Mouse (Mus musculus) CH12.LX (cell line): ENCODE data around the gene Zfp786. TPM values are rescaled to one million over a fixed set of nuclear protein-coding genes. Genes with fewer than 3 reads are reported as not detected.
A peak's percentile ranks its signal among the peaks of the same experiment; 100 is the strongest.

Experiments used
- DNase-seq: peaks from one replicate; pipeline ENCODE4 v3.0.0-alpha.2; 2013; ENCODE audit errors: extremely low read depth
- H3K27ac ChIP-seq: 2 replicates; pipeline ENCODE4 v1.5.1; 2012; ENCODE audit warnings: low read depth, mild to moderate bottlenecking, control low read depth, moderate library complexity; ENCODE audit not compliant: insufficient read depth
- H3K27me3 ChIP-seq: replicated peaks from 2 replicates; pipeline ENCODE3; 2012; ENCODE audit warnings: inconsistent platforms
- H3K36me3 ChIP-seq, 2 experiments: replicated peaks in 1 of 2; 2 replicates each; pipeline versions ENCODE3 to v1.6.1; 2012; ENCODE audit warnings: inconsistent platforms in 1 of 2, low read length in 1 of 2, mild to moderate bottlenecking in 1 of 2, mixed read lengths in 1 of 2, moderate library complexity in 1 of 2; ENCODE audit not compliant: control insufficient read depth in 1 of 2, insufficient read depth in 1 of 2
- H3K4me1 ChIP-seq, 2 experiments: 2 replicates each; pipeline ENCODE4 v1.6.1; 2012; ENCODE audit warnings: inconsistent platforms in 1 of 2, moderate library complexity in 1 of 2; ENCODE audit not compliant: insufficient read depth in 2 of 2, control insufficient read depth in 1 of 2
- H3K4me2 ChIP-seq: 2 replicates; pipeline ENCODE4 v1.6.1; 2012; ENCODE audit warnings: low read depth, mild to moderate bottlenecking, control low read depth; ENCODE audit not compliant: poor library complexity, insufficient read depth, severe bottlenecking
- H3K4me3 ChIP-seq, 3 experiments: fragments of 150-350 bp in 1 of 3; sonication (generic) in 1 of 3; replicated peaks in 1 of 3; 2 replicates each; pipeline versions ENCODE3 to v1.5.1; 2011 to 2012; ENCODE audit warnings: low read depth in 2 of 3, low read length in 2 of 3, mild to moderate bottlenecking in 2 of 3, moderate library complexity in 2 of 3, control low read depth in 1 of 3, improper control_type of control experiment in 1 of 3, inconsistent platforms in 1 of 3, mixed read lengths in 1 of 3; ENCODE audit not compliant: poor library complexity in 1 of 3
- H3K79me2 ChIP-seq: replicated peaks from 2 replicates; pipeline ENCODE4 v1.6.1; 2012; ENCODE audit warnings: mild to moderate bottlenecking, moderate library complexity; ENCODE audit not compliant: control insufficient read depth, poor library complexity, insufficient read depth, severe bottlenecking; ENCODE audit errors: extremely low read depth
- H3K9ac ChIP-seq: 2 replicates; pipeline ENCODE4 v1.6.1; 2012; ENCODE audit warnings: low read depth, mild to moderate bottlenecking, control low read depth, moderate library complexity; ENCODE audit not compliant: insufficient read depth
- H3K9me3 ChIP-seq: replicated peaks from 2 replicates; pipeline ENCODE3; 2012; ENCODE audit warnings: low read length, inconsistent platforms, mixed read lengths
- CHD2 ChIP-seq: IDR thresholded peaks from 2 replicates; pipeline ENCODE4 v1.6.1; 2011; ENCODE audit warnings: low read length, improper control_type of control experiment
- CTCF ChIP-seq, 2 experiments: IDR thresholded peaks in 1 of 2; conservative IDR thresholded peaks in 1 of 2; 2 replicates each; pipeline ENCODE4 v1.5.1; 2011 to 2012; ENCODE audit warnings: low read depth in 2 of 2, low read length in 2 of 2, improper control_type of control experiment in 1 of 2, inconsistent platforms in 1 of 2, mild to moderate bottlenecking in 1 of 2, moderate library complexity in 1 of 2
- ETS1 ChIP-seq: conservative IDR thresholded peaks from 2 replicates; pipeline ENCODE4 v1.6.1; 2012; ENCODE audit warnings: low read depth, mild to moderate bottlenecking, inconsistent platforms, low read length, improper control_type of control experiment, moderate library complexity
- HCFC1 ChIP-seq: IDR thresholded peaks from 2 replicates; pipeline ENCODE4 v1.6.1; 2012; ENCODE audit warnings: low read depth, mild to moderate bottlenecking, inconsistent platforms, low read length, improper control_type of control experiment
- JUND ChIP-seq: conservative IDR thresholded peaks from 2 replicates; pipeline ENCODE4 v1.6.1; 2011; ENCODE audit warnings: low read depth, low read length, improper control_type of control experiment
- KAT2A ChIP-seq: IDR thresholded peaks from 2 replicates; pipeline ENCODE4 v1.6.1; 2012; ENCODE audit warnings: low read length, improper control_type of control experiment, inconsistent platforms; ENCODE audit not compliant: insufficient replicate concordance
- MYC ChIP-seq: IDR thresholded peaks from 2 replicates; pipeline ENCODE4 v1.6.1; 2011; ENCODE audit warnings: low read depth, mild to moderate bottlenecking, improper control_type of control experiment, low read length
- RAD21 ChIP-seq: IDR thresholded peaks from 2 replicates; pipeline ENCODE4 v1.6.1; 2011; ENCODE audit warnings: low read depth, mild to moderate bottlenecking, low read length, improper control_type of control experiment, moderate library complexity
- SMC3 ChIP-seq: IDR thresholded peaks from 2 replicates; pipeline ENCODE4 v1.6.1; 2011; ENCODE audit warnings: low read depth, low read length, improper control_type of control experiment
- TBP ChIP-seq: conservative IDR thresholded peaks from 2 replicates; pipeline ENCODE4 v1.6.1; 2011; ENCODE audit warnings: low read depth, low read length, improper control_type of control experiment
- TCF12 ChIP-seq: IDR thresholded peaks from 2 replicates; pipeline ENCODE4 v1.6.1; 2014; ENCODE audit warnings: low read depth, mild to moderate bottlenecking, inconsistent platforms, low read length, improper control_type of control experiment
- UBTF ChIP-seq: IDR thresholded peaks from 2 replicates; pipeline ENCODE4 v1.6.1; 2012; ENCODE audit warnings: low read depth, mild to moderate bottlenecking, inconsistent platforms, low read length, improper control_type of control experiment, moderate library complexity
- USF1 ChIP-seq: IDR thresholded peaks from 2 replicates; pipeline ENCODE4 v1.6.1; 2014; ENCODE audit warnings: low read depth, mild to moderate bottlenecking, inconsistent platforms, low read length, improper control_type of control experiment
- USF2 ChIP-seq: conservative IDR thresholded peaks from 2 replicates; pipeline ENCODE4 v1.6.1; 2011; ENCODE audit warnings: low read depth, low read length, improper control_type of control experiment
- ZKSCAN1 ChIP-seq: IDR thresholded peaks from 2 replicates; pipeline ENCODE4 v1.6.1; 2012; ENCODE audit warnings: low read depth, inconsistent platforms, low read length, improper control_type of control experiment, borderline replicate concordance
- ZNF384 ChIP-seq: IDR thresholded peaks from 2 replicates; pipeline ENCODE4 v1.6.1; 2012; ENCODE audit warnings: low read depth, low read length, improper control_type of control experiment, inconsistent platforms
- dilution Hi-C: fragments of 300-500 bp; cut with MboI; formaldehyde crosslinking; loops from 2 replicates; pipeline ENCODE4 v1.14.3; 2020; ENCODE audit warnings: low sequenced_read_pairs; ENCODE audit not compliant: extremely low pct_unique_long_range_greater_than_20kb, extremely low pct_ligation_motif_present
- in situ Hi-C: fragments of 300-500 bp; cut with MboI; formaldehyde crosslinking; loops from 3 replicates; pipeline ENCODE4 v1.14.3; 2019; ENCODE audit warnings: low sequenced_read_pairs, low pct_ligation_motif_present, low pct_unique_long_range_greater_than_20kb, mixed read lengths
- polyA plus RNA-seq: library from polyadenylated mRNA; unstranded; fragments of >175 nt; gene quantifications from 2 replicates; pipeline ENCODE4 v1.2.1, GENCODE M21; 2012; ENCODE audit warnings: low read depth; ENCODE audit not compliant: insufficient read length
- total RNA-seq, 2 experiments: library from RNA; depleted of rRNA; stranded (reverse); fragments of 300-350 nt in 1 of 2; fragments of >200 nt in 1 of 2; gene quantifications; 2 replicates each; pipeline ENCODE4 v1.2.3; 2012 to 2014

The Zfp786 gene
- total and polyA plus RNA-seq, 3 experiments, result 0.30 to 0.89 (median 0.40) TPM

GRCm38 (mm10) chr6:47877461-47878132, 46.9 kb upstream of the Zfp786 start (continued):
- peak; percentile 44 for TF ChIP-seq RAD21
- peak; percentile 36; the same call in 1 of the 2 replicates for TF ChIP-seq UBTF
- TF ChIP-seq USF1, result no peak
- peak; percentile 53 for TF ChIP-seq TCF12
- no peak for TF ChIP-seq ETS1
- no peak for TF ChIP-seq ZNF384

GRCm38 (mm10) chr6:47877058-47877457, 46.4 kb upstream of the Zfp786 start, which contains the start of gene Zfp282:
Gene Zfp282 (plus strand): TSS chr6:47877204.
- H3K4me2 ChIP-seq, result peak within 1 kb of the TSS; percentile 96; the same call in 1 of the 2 replicates
- peak within 1 kb of the TSS; percentile 48 for H3K27ac ChIP-seq
- dilution Hi-C loops, result no loop called here
- DNase-seq, result no peak
- H3K9me3 ChIP-seq, result no peaks in the 10 kb centered on the region
- peaks cover 6 to 27% of the 10 kb centered on the region in 2 experiments; a peak in 3 of 4 replicates for H3K4me1 ChIP-seq
- H3K4me3 ChIP-seq, result peak within 1 kb of the TSS; percentile 69 to 85 (median 74)
- in situ Hi-C loops, result no loop called here
- peak within 1 kb of the TSS; percentile 73 for H3K9ac ChIP-seq
- peaks cover 18 to 24% of the 10 kb centered on the region in 2 experiments for H3K36me3 ChIP-seq
- no peaks in the 10 kb centered on the region for H3K27me3 ChIP-seq
- peaks cover 7% of the 10 kb centered on the region for H3K79me2 ChIP-seq
- TF ChIP-seq TCF12 (no peak), ZKSCAN1 (peak; percentile 95), TBP (no peak), ZNF384 (0 out of 2 replicates have a peak, but pooled peaks have one; percentile 42), CTCF (conservative IDR thresholded peaks at IDR 0.05 in 1 of 2, IDR thresholded peaks at IDR 0.05 in 1 of 2; ENCODE audit: low read depth in 2 of 2, low read length in 2 of 2) (no peak), MYC (no peak), SMC3 (no peak), KAT2A (no peak), HCFC1 (no peak), ETS1 (no peak)

GRCm38 (mm10) chr6:47872266-47872665, 41.6 kb upstream of the Zfp786 start:
- Histone ChIP-seq H3K4me3 (no peak overlapping the region), H3K36me3 (peaks cover 3 to 15% of the 10 kb centered on the region in 2 experiments), H3K9me3 (no peaks in the 10 kb centered on the region), H3K27ac (no peak overlapping the region), H3K27me3 (no peaks in the 10 kb centered on the region), H3K4me2 (no peak overlapping the region), H3K9ac (no peak overlapping the region), H3K79me2 (no peaks in the 10 kb centered on the region), H3K4me1 (no peaks in the 10 kb centered on the region)
- DNase-seq, result no peak
- dilution Hi-C loops (no loop called here), in situ Hi-C loops (no loop called here)
- TF ChIP-seq MYC (no peak), USF2 (no peak), ETS1 (no peak), UBTF (no peak), JUND (no peak), HCFC1 (no peak), CHD2 (no peak)
